Mouse (Mus musculus): ENCODE measurements around the gene Fhit.

Fhit gene

DNA sequence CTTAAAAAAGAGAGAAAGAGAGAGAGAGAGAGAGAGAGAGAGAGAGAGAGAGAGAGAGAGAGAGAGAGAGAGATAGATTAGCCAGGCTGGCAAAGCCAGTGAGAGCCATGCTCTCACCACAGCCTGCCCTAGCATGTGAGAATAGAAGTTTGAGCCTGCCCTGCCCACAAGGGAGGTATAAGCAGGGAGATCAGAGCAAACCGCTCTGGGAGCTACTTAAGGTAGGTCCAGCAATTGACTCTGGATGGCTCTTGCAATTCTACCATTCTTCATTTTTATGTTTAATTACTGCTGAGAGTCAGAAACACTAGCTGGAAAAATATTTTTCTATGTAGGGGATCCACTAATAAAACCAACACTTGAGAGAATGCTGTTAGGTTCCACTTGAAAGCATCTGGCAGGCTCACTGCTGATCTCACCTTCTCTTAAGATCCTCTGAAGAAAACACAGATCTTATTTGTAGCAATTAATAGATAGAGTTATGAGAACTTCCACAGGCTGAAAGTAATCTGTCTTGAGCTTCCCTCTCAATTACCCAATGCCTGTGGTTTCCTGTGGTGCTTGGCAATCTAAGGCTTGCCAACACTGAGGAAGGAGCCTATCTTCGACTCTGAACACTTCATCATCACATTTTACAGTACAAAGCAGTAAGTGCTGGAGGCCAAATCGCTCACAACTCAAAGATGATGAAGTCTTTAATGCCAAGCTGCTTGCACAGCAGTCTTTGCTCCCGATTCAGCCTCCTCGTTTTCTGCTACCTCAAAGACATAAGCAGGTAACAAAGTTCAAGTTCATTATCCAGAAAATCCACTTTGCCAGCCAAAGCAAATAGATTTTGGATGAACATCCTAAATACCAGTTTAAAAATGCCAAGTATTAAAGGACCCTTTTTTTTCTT lies 793.8 kb downstream of the Fhit start:
- no peak for DNase-seq (ENCODE audit: low spot score in 2 of 2)

DNA sequence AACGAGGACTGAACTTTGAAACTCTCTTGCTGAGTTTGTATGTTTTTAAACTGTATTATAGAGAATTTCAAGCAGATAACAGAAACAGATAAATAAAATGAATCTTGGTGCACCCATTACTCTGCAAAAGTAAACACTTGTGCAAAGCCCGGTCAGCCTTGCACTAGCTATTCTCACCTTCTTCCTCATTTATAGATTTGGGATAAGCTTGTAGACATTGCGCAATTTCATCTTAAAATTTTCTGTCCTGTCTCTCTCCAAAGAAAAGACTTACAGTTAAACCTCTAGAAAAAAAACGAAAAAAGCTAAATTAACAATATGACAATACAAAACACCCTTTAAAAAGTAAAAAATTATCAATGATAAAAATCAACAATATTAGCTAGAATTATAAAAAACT lies 795.0 kb downstream of the Fhit start:
- no peak for DNase-seq (ENCODE audit: low spot score in 2 of 2)

DNA sequence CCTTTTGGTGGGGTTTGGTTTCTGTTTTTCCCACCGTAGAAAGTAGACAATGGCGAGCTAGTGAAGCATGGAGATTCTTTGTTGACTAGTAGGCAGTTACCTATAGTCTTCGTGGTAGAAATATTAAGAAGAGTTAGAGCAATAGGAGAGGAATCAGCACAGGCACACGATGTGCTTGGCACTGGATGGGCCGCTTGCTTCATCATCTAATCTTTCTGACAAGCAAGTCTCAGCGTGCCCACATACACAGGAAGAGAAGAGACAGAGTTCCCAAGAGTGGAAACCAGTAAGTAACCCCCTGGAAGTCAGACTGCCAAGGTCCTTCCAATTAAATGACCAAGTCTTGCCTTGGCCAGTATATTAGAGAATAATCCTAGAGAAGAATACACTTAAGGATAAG lies 797.6 kb downstream of the Fhit start:
- DNase-seq (ENCODE audit: low spot score in 2 of 2), result no peak

DNA sequence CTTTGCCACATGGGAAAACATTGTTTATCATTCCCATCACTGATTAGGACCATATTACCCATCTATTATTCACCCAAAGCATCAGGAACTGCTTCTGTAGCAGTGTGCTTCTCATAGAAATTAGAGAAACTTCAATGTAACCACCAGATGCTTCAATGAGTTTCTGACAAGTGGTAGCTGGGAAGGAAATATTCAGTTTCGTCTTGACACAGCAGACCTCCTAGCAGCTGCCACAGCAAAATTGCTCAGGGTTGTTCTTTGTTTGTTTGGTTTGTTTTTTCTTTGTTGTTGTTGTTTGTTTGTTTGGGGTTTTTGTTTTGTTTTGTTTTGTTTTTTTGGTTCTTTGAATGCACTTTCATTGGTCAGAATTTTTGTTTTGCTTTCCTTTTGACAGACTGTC lies 798.5 kb downstream of the Fhit start:
- DNase-seq (ENCODE audit: low spot score in 2 of 2), result no peak

DNA sequence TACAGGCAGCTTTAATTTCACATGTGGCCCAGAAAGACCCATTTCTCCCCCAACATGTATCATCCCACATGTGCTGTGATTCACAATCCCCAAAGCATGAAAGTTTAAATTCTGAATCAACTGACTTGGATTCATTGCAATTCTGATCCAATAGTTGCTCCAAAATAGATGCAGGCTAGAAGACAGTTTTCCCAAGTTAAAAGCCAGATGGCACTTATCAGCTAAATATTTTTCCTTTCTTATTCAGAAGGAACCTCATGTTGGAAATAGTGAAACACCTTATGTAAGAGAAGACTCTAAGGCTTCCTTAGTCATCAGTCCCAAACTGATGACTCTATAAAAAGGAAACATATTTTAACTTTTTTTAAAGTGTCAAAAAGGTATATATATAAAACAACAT lies 815.9 kb downstream of the Fhit start:
- no peak for DNase-seq (ENCODE audit: low spot score in 2 of 2)

DNA sequence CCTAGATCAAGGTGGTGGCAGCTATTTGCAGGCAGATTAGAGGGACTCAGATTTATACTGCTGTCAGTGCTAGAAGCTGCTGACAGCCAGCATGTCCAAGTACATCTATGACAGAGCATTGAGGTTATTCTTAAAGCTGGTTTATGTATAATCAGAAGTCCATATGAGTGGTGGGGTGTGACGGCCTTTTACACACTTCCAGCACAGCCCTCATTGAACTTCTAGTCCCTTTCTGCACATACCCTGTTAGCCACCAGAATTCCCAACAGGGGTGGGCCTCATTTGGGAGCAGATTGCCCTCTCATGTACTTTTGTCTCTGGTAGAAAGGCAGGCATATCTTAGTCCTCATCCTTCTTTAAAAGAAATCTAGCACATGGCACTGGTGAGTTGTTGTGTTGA lies 817.8 kb downstream of the Fhit start:
- DNase-seq (ENCODE audit: low spot score in 2 of 2), result no peak

DNA sequence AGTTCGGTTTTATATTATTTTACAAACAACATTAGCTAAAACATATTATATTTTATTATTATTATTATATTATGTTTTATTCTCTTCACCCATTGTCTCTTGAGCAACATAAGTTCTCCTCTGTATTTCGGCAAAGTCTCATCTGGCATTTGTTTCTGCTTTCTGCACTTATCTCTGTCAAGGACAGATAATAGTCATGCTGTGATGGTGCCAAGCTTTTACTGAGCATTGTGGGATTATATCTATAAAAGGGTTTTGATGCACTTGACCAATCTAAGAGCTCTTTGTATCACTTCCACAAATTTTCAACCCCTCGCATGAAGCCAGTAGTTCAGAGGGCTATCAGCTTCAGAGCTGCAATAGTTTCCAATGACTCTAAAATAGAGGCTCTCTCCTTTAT lies 845.1 kb downstream of the Fhit start:
- no peak for DNase-seq (ENCODE audit: low spot score in 2 of 2)

DNA sequence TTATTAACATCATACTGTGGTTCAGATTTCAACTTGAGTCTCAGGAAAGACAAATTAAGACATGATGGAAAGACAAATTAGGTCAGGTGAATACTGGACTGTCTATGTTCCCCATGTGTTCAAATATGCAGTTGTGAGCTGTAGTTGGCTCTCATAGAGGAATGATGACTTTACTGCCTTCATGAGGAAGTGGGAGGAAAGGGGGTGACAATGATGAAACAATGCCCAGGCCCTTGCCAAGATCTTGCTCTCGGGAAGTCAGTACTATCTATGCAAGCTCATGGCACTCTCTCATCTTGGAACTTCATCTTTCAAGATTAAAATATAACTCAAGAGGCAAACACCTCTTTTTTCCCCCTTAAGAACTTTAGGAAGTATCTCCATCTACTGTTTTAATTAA lies 849.6 kb downstream of the Fhit start:
- no peak for DNase-seq (ENCODE audit: low spot score in 2 of 2)

DNA sequence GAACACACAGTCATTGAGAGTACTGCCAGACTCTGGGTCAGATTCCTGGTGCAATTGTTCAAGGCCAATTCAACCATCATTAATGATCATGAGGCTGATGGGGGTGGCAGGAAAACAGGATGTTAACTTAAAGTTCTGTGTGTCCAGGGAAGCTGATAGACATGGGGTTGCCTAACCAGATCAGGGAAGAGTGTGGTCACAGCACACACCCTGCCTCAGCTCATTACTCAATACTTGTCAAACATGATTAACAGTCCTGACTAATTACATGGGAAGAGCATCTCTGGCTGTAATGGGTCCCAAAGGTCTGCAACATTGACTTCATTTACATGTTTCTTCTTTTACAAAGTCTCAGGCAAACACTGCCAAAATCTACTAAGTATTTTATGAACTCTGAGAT lies 856.5 kb downstream of the Fhit start:
- no peak for DNase-seq (ENCODE audit: low spot score in 2 of 2)

DNA sequence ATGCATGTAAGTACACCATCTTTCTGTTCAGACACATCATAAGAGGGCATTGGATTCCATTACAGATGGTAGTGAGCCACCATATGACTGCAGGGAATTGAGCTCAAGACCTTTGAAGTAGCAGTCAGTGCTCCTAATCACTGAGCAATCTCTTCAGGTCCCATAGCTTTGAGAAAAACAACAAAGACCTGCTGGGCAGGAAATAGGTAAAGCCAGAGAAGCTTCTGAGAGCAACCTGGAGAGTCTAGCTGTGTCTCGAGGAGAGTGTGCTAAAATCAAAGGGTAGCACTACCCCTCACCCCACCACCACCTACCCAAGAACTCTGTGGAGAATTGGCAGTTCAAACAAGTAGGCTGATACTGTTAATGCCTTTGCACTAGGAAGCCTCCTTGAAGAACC lies 860.3 kb downstream of the Fhit start:
- no peak for DNase-seq (ENCODE audit: low spot score in 2 of 2)

DNA sequence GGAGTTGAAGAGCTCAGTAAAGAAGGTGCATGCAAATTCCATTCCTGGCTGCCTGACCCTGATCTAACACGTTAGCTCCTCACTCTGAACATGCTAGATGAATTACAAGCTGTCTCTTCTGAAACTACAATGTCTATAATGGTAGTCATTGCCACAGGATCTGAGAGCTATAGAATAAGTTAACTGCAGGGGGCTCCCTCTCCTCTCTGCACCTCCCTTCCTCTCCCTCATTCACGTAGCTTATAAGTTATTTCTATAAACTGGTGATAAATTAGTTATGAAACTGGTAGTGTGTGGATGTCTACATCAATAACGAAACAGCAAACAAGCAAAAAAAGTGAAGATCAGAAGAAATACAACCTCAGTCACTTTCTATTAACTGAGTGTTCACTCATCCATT lies 860.9 kb downstream of the Fhit start:
- no peak for DNase-seq (ENCODE audit: low spot score in 2 of 2)

DNA sequence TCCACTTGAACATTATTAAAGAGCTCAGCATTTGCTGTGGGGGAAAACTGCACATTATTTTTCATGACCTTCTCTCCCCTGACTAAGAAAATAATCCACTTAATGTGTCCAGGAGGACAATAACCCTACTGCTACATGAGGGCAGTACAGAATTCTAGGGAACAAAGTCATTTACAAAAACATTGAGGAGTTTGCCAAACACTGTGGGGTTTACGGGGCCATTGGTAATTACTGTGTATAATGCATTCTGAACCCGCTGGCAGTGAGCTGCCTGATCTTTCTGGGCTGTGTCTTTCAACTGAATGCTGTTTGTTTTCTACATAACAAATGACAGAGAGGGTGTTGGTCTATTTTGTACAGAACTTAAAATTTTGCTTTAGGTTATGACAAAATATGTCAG lies 862.8 kb downstream of the Fhit start:
- DNase-seq (ENCODE audit: low spot score in 2 of 2), result no peak

DNA sequence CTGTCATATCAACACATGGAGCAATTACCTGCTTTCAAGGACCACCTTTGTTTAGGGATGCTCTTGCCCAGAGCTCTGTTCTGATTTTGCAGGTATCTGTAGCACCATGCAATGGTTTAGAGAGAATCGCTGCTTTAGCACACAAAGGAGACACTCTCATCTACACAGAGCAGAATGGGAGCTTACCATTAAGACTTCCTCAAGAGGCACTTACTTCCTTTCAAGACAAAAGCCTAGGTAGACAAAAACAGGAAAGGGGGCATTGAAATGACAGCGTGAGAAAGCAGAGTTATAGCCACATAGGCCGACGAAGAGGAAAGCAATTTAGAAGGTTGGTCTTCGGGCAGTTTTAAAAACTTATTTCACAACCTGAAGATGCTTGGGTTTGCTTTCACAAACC lies 872.8 kb downstream of the Fhit start:
- no peak for DNase-seq (ENCODE audit: low spot score in 2 of 2)

DNA sequence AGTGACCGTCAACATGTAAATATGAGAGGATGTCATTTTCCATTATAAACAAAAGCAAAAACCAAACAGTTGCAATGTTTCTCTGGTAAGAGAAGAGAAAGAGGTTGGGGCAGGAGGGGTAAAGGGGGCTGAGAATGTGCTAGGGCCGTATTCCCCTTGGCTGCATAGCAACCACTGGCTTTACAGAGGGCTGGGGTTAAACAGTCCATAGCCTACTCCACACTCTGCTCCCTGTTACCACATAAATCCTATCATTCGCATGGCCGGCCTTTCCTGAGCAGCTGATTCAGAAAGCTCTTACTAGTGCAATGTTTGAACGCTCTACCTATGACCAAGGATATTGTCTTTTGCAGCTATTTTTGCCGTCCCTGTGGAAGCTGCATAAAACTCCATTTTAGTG lies 875.8 kb downstream of the Fhit start:
- DNase-seq (ENCODE audit: low spot score in 2 of 2), result no peak

DNA sequence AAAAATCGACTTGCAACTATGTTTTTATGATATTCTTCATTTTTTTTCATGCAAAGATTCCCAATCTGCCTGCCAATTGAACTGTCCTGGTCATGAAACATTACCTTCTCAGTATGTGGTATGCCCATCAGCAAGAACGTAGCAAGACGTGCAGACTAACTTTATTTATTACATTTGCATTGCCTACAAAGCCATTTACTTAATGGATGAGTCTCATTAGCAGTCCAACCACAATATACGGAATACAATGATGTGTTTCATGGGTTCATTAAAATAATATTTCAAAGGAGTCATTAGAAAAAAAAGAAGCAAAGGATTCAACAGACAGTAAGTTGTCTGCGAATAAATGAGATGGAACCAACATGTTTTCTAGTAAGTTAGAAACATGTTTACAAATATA lies 933.1 kb downstream of the Fhit start:
- no peak for DNase-seq (ENCODE audit: low spot score in 2 of 2)

DNA sequence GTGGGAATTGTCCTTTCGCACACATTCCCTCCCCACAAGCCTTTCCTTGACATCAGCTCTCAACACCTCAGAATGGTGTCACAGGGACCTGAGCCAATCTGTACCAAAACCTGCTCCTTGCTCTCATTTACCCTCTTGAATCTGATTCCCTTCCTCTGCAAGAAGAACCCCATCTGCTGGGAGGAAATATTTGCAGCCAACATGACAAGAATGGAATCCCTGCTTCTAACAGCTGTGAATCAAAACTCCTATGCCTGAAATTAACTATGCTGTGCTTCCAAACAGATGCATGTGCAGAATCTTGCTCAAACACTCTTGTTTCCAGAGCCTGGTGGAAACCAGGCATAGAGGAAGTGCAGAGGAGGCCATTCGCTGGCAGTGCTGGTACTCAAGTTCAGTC lies 940.0 kb downstream of the Fhit start:
- DNase-seq (ENCODE audit: low spot score in 2 of 2), result no peak

DNA sequence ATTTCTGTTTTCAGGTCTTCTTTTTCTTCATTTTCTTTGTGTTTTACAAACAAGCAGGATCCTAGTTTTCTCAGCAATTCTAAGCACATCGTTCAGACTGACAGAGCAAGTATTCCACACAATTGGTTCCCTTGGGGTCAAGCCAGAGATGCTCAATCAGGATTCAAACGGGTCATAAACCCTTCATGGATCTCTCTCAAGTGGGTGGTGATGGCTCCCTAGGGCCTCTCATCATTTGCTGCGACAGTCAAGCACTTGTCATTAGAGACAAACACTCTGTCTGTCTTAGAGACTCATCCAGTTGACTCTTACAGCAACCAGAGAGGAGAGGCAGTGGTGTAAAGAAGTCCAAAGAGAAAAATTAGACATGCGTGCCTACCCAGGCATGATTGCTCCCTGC lies 948.6 kb downstream of the Fhit start:
- DNase-seq (ENCODE audit: low spot score in 2 of 2), result no peak

DNA sequence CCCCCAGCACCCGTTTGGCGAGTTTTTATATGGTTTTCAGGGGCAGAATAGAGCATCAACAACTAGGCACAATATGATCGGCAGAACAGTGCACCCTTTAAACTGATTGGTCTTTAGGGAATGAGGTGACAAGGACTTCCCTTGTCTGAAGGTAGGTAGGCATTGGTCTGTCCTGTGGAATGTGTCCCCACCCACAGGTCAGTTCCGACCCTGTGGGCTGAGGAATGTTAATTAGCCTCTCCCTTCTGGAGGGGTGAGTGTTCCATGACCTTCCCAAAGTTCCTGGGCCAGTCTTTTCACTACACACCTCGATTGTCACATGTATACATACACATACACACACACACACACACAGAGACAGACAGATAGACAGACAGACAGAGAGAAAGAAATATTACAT lies 950.7 kb downstream of the Fhit start:
- DNase-seq (ENCODE audit: low spot score in 2 of 2), result no peak

DNA sequence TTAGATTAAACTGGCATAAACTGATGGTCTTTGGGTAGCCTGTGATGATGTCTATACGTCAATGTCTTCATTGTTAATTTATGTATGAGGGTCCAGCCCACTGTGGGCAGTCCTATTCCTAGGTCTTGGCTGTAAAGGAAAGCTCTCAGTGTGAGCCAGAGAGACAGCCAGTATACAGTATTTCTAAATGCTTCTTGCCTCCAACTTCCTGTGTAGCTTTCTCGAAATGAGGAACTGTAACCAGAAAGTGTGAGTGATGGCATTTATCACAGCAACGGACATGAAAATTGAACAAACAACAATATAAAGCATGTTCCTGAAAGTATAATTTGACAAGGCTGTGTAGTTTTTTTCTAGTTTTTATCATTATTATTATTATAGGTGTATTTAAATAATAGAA lies 952.8 kb downstream of the Fhit start:
- no peak for DNase-seq (ENCODE audit: low spot score in 2 of 2)

DNA sequence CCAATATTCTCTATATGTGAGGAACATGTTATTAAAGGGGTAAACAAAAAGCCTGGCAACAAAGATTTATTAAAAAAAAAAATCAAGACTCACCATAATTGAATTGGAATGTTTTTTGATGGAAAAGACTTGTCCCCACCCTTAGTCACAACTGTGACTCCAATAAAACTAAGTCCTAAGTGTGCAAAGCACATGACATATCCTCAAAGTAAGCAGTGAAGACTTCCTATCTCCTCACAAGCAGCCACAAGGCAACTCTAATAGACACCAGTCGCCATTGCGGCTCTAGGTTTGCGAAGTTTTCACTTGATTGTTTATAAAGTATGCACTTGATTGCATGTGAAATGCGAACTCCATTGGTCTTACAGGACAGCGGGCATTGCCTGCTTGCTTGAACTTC lies 956.1 kb downstream of the Fhit start:
- DNase-seq (ENCODE audit: low spot score in 2 of 2), result no peak

DNA sequence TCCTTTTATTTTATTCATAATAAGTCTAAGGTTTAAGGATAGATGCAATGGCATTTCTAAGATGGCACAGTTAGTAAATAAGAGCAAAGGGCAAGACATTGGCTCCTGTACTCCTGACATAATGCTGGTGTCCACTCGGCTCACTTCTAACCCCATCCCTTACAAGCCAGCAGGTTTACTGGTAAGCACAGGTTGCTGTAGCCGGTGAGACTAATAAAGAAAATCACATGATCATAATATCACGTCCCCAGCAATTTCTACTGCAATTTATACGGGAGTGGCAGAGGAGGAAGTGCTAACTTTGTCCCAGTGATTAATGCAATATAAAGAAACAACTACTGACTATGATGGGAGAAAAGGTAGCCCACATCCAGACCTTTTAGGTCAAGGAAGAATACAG lies 956.5 kb downstream of the Fhit start:
- no peak for DNase-seq (ENCODE audit: low spot score in 2 of 2)

DNA sequence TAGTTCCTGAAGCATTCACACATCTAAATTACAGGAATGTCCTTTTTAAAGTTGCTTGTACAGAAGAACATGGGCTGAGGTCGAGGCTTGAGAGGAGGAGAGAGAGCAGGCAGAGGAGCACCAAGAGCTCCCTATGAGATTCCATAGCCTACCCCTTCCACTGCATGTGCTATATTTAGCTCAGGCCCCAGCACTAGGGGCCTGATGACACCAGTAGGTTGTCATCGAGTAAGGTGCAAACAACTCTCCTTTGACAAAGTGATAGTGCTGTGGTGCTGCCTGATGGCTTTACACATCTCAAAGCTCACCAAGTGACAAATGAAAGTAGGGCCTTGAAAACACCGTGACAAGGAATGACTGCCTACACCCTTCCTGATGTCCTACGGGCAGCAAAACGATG lies 967.7 kb downstream of the Fhit start:
- DNase-seq (ENCODE audit: low spot score in 2 of 2), result no peak

DNA sequence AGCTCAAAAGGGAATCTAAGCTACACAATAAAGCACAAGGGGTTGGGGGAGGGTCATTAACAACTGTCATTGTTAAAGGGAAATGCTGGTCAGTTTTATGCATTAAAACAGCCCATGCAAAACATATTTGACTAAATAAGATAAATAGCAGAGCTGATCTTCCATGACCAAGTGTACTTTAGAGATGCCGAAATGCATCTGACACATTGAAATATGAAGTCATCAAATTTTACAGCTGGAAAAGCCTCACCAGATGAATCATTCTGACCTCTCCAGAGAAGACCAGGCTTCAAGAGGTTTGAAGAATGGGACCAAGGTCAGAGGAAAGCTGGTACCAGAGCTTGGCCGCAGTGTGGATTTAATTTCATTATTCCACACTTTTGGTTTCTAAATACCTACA lies 990.1 kb downstream of the Fhit start:
- no peak for DNase-seq (ENCODE audit: low spot score in 2 of 2)

All from urinary bladder, adult 18-20 months (tissue).